Mouse (Mus musculus) embryonic facial prominence, embryonic 14.5 days (tissue): ENCODE measurements around the gene Spata2l. TPM values are rescaled to one million over a fixed set of nuclear protein-coding genes. Genes with fewer than 3 reads are reported as not detected.
A peak's percentile ranks its signal among the peaks of the same experiment; 100 is the strongest.

Experiments
- ATAC-seq: fragments of 200-750 bp; cut with Nextera tagmentation; 2 replicates; pipeline ENCODE4 v1.8.0; 2017; ENCODE audit warnings: low read depth, moderate number of reproducible peaks, moderate TSS enrichment
- DNase-seq: peaks from one replicate; pipeline ENCODE4 v3.0.0-alpha.2; 2015; ENCODE audit warnings: low spot score
- H3K27ac ChIP-seq: fragments of 300-500 bp; sonication (generic); replicated peaks from 2 replicates; pipeline ENCODE4 v1.5.1; 2014; ENCODE audit warnings: low read depth, mild to moderate bottlenecking, low read length, moderate library complexity
- H3K27me3 ChIP-seq: fragments of 300-500 bp; sonication (generic); replicated peaks from 2 replicates; pipeline ENCODE4 v1.6.1; 2014; ENCODE audit warnings: low read length; ENCODE audit not compliant: control insufficient read depth, insufficient read depth
- H3K36me3 ChIP-seq: fragments of 300-500 bp; sonication (generic); 2 replicates; pipeline ENCODE4 v1.6.1; 2014; ENCODE audit warnings: low read length, mixed read lengths; ENCODE audit not compliant: control insufficient read depth, insufficient read depth
- H3K4me1 ChIP-seq: fragments of 300-500 bp; sonication (generic); 2 replicates; pipeline ENCODE4 v1.6.1; 2014; ENCODE audit warnings: antibody characterized with exemption, low read length; ENCODE audit not compliant: control insufficient read depth, insufficient read depth
- H3K4me2 ChIP-seq: fragments of 300-500 bp; sonication (generic); 2 replicates; pipeline ENCODE4 v1.6.1; 2014; ENCODE audit warnings: low read depth, mild to moderate bottlenecking, low read length, moderate library complexity, mixed read lengths
- H3K4me3 ChIP-seq: fragments of 300-500 bp; sonication (generic); 2 replicates; pipeline ENCODE4 v1.5.1; 2014; ENCODE audit warnings: low read depth, mild to moderate bottlenecking, low read length
- H3K9ac ChIP-seq: fragments of 300-500 bp; sonication (generic); 2 replicates; pipeline ENCODE4 v1.6.1; 2014; ENCODE audit warnings: low read depth, mild to moderate bottlenecking, low read length, moderate library complexity, mixed read lengths
- H3K9me3 ChIP-seq: fragments of 300-500 bp; sonication (generic); 2 replicates; pipeline ENCODE4 v1.6.1; 2016; ENCODE audit warnings: low read length; ENCODE audit not compliant: control insufficient read depth
- WGBS: fragments of 180-500 bp; shearing (Covaris S2); extraction: QIAGEN DNeasy Blood & Tissue Kit; methylation state at CpG from one replicate; pipeline ENCODE4 v1.1.7; 2014; 5-methylcytosine and 5-hydroxymethylcytosine counted together
- polyA plus RNA-seq: library from polyadenylated mRNA; unstranded; fragments of >200 nt; fragmentation: Nextera tagmentation; extraction: Ambion mirVana; gene quantifications from 2 replicates; pipeline ENCODE4 v1.2.1, GENCODE M21; 2014

Spata2l gene
- polyA plus RNA-seq, 1 experiment from 2014 or later = 4.9 TPM

DNA sequence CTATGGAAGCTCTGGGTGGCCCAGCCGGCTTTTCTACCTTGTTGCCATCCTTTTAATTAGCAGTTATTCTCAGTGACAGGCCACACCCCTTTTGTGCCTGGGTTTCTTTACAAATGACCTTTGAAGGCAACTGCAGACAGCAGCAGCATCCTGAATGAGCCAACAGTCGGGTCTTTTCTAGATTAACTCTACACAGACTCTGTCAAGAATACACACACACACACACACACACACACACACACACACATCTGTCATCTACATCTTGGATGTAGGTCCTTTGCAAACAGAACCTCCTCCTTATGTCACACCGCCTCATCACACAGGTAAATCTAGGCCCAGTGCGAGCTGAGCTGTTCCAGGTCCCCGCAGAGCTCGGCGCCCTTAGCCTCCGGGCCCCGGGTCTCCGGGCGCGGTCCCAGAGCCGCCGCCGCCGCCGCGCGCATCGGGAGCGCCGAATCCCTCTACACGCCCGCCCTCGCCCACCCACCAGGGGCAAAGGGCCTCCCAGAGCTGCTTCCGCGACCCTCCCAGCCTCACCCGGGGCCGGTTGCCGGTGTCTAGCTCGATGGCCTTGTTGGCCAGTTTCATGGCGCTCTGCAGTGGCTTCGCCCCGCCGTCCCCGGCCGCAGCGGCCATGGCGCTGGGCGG lies 17.5 kb upstream of the Spata2l start:
- no peaks in the 10 kb centered on the region for H3K9me3 ChIP-seq
- H3K27ac ChIP-seq = peak overlapping the region; percentile 72
- WGBS = under 1% methylated on average over 36 of the region's 40 CpGs
- H3K27me3 ChIP-seq = no peaks in the 10 kb centered on the region
- peaks cover 17% of the 10 kb centered on the region for H3K4me1 ChIP-seq
- H3K4me2 ChIP-seq = peak overlapping the region; percentile 87
- DNase-seq (no peak), ATAC-seq (peak; percentile 50)
- H3K4me3 ChIP-seq = peak overlapping the region; percentile 94
- H3K36me3 ChIP-seq = peaks cover 63% of the 10 kb centered on the region
- H3K9ac ChIP-seq = peak overlapping the region; percentile 88

DNA sequence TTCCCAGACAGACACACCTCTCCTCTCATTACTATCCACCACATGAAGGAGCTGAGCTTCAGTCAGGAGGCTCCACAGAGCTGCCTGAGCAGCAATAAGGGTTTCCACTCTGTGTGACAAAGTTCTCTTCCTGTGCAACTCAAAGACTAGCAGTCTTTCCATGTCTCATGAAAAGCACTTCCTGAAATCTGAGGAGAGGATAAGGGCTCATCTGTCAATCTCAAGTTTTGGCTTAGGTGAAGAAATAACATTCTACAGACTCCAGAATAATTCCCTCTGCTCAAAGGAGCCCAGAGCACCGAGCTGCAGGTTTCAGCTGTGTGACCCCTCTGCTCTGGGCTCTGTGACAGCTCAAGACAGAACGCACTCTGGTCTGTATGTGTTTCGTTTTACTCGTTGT lies 16.9 kb upstream of the Spata2l start:
- H3K4me1 ChIP-seq = peaks cover 17% of the 10 kb centered on the region
- peak overlapping the region; percentile 94 for H3K4me3 ChIP-seq
- peaks cover 63% of the 10 kb centered on the region for H3K36me3 ChIP-seq
- H3K9me3 ChIP-seq = no peaks in the 10 kb centered on the region
- peak overlapping the region; percentile 88 for H3K9ac ChIP-seq
- H3K27ac ChIP-seq = no peak overlapping the region
- peak overlapping the region; percentile 87 for H3K4me2 ChIP-seq
- ATAC-seq = no peak
- 38% methylated on average over 4 of the region's 4 CpGs for WGBS
- DNase-seq = no peak
- no peaks in the 10 kb centered on the region for H3K27me3 ChIP-seq

DNA sequence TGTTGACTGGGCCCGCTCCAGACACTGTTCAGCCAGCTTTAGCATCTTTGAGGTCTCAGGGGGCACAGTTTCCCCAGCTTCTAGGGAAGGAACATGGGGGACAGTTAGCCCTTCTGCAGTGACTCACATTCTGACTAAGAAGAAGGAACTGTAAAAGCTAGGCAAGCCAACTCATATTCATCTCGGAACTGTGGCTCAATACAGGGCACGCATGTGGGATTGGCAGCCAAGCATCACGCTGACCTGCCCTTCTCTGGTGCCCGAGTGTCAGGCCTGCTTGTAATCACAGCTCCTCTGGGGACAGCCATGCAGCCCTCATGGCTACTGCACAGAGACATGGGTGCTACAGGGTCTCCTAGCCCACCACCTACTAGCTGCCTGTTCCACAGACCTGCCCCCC lies 14.9 kb upstream of the Spata2l start:
- Histone ChIP-seq H3K4me2 (no peak overlapping the region), H3K9me3 (no peaks in the 10 kb centered on the region), H3K9ac (no peak overlapping the region), H3K4me3 (no peak overlapping the region), H3K27ac (no peak overlapping the region), H3K36me3 (peaks cover 64% of the 10 kb centered on the region), H3K4me1 (peaks cover 17% of the 10 kb centered on the region), H3K27me3 (no peaks in the 10 kb centered on the region)
- DNase-seq = no peak
- no peak for ATAC-seq
- 93% methylated on average over 5 of the region's 5 CpGs for WGBS

DNA sequence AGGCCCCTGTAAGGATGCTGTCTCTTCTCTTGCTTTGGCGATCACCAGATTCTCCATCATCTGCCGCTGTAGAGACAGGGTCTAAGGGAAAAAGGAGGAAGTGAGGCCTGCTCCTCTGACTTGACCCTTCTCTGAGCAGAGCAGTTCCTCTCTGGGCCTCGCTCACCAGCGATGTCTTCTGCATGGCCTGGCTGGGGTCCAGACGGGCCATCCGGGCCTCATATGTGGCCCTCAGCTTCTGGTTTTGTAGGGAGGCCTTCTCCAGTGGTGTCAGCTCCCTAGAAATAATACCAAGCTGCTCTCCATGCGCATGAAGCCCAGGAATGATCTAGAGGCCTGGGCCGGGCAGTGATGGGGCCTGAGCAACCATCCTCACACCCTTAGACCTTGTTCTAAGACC lies 12.6 kb upstream of the Spata2l start:
- Histone ChIP-seq H3K36me3 (peaks cover 85% of the 10 kb centered on the region), H3K27ac (no peak overlapping the region), H3K27me3 (no peaks in the 10 kb centered on the region), H3K4me1 (peaks cover 9% of the 10 kb centered on the region; the same call in 1 of the 2 replicates), H3K9me3 (no peaks in the 10 kb centered on the region), H3K4me3 (no peak overlapping the region), H3K9ac (no peak overlapping the region), H3K4me2 (no peak overlapping the region)
- WGBS = 92% methylated on average over 8 of the region's 8 CpGs
- DNase-seq (no peak), ATAC-seq (no peak)

DNA sequence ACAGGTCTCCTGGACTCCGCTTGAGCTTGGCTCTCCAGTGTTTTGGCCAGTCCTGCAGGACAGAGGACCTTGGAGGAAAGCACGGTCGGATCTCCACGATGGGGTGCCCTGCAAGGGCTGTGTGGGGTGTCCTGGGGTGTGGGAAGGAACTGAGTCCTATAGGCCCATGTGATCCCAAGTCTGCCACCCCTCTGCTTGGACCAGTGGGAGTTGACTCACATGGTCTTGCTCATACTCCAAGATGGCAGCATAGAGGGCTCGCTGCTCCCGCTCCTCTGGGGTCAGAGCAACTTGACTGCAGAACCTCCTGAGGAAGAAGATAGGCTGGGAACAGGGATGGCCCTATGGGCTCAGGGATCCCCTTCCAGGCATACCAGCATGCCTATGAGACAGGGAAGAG lies 11.7 kb upstream of the Spata2l start:
- Histone ChIP-seq H3K4me1 (peaks cover 2% of the 10 kb centered on the region; the same call in 1 of the 2 replicates), H3K9me3 (no peaks in the 10 kb centered on the region), H3K4me3 (no peak overlapping the region), H3K4me2 (no peak overlapping the region), H3K9ac (no peak overlapping the region), H3K36me3 (peaks cover 92% of the 10 kb centered on the region), H3K27me3 (no peaks in the 10 kb centered on the region), H3K27ac (no peak overlapping the region)
- ATAC-seq (no peak), DNase-seq (no peak)
- 93% methylated on average over 6 of the region's 6 CpGs for WGBS

DNA sequence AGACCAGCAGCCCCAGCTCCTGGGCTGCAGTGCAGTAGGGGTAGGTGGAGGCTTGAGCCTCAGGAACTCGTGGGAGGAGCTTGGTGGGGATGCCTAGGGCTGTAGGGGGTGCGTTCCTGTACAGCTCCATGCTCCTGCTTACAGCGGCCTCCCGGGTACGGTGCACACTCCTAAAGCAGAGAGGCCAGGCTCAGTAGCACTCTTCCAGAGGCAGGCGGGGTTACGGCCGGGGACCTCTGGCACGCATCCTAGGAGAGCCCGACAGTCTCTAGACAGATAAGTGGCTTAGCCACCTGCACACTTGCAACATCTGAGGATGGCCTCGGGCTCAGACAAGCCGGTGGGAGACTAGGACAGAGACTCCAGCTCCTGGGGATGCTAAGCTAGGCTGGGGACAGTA lies 9.5 kb upstream of the Spata2l start:
- Histone ChIP-seq H3K9me3 (no peaks in the 10 kb centered on the region), H3K27me3 (no peaks in the 10 kb centered on the region), H3K4me1 (no peaks in the 10 kb centered on the region), H3K4me3 (no peak overlapping the region), H3K4me2 (no peak overlapping the region), H3K27ac (no peak overlapping the region), H3K36me3 (peaks cover 87% of the 10 kb centered on the region), H3K9ac (no peak overlapping the region)
- 88% methylated on average over 5 of the region's 12 CpGs for WGBS
- DNase-seq (no peak), ATAC-seq (no peak)

DNA sequence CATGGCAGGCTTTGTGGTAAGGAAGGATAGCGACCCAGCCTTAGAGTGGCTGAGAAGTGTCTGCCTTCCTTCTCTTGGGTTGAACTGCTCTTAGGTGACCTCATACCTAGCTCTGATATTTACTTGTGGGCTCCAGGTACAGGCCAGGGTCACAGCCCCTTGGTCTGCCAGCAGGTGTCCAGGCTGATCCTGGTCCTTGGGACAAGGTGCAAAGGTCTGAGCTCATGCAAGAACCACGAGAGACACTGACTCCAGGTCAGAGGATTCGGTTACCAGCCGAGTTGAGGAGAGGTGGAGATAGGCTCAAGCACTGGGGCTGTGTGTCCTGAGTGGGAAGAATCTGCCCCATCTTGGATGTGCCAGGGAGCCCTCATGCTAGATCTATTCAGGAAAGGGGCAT lies 8.3 kb upstream of the Spata2l start:
- Histone ChIP-seq H3K9me3 (no peaks in the 10 kb centered on the region), H3K36me3 (peaks cover 75% of the 10 kb centered on the region), H3K4me3 (no peak overlapping the region), H3K27me3 (no peaks in the 10 kb centered on the region), H3K4me1 (no peaks in the 10 kb centered on the region), H3K9ac (no peak overlapping the region), H3K4me2 (no peak overlapping the region), H3K27ac (no peak overlapping the region)
- no peak for ATAC-seq
- DNase-seq = no peak
- WGBS = 85% methylated on average over 4 of the region's 4 CpGs

DNA sequence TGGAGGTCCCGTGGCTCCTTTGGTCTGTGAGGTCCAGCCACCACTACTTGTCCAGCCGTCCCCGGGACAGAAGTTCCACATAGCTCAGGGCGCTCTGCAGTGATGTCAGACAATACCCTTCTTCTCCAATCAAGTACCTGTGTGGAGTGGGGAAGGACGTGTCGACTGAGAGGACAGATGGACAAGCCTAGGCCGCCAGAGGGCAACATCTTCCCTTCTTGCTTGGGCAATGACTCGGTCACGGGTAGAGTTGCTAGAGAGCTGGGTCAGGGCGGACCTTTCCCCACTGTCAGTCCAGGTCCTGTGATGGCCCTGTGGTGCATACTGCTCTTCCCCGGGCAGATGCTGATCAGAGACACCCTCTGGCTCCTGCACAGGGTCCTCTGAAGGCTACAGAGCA lies 7.0 kb upstream of the Spata2l start:
- ATAC-seq (no peak), DNase-seq (no peak)
- Histone ChIP-seq H3K4me2 (no peak overlapping the region), H3K9ac (0 out of 2 replicates have a peak overlapping the region, but pooled peaks have one; percentile 8), H3K4me3 (no peak overlapping the region), H3K27ac (no peak overlapping the region), H3K27me3 (no peaks in the 10 kb centered on the region), H3K36me3 (peaks cover 62% of the 10 kb centered on the region), H3K9me3 (no peaks in the 10 kb centered on the region), H3K4me1 (no peaks in the 10 kb centered on the region)
- 74% methylated on average over 10 of the region's 11 CpGs for WGBS
